8 mouse cellular contexts compared by ENCODE assay signal in genomic region chr6:91285814-91286545, GRCm38 (mm10).
DNase-seq lines count a peak whose midpoint lies in the region; ATAC-seq and TF ChIP-seq lines count a peak whose summit lies in the region.

No protein-coding gene starts in this region.

- TF ChIP-seq CTCF in lung, postnatal 0 days (IDR thresholded peaks at IDR 0.05): no peak

- peak; percentile 9 for DNase-seq in adrenal gland, adult 2 months
- DNase-seq in adrenal gland, postnatal 25 days: no peak
- DNase-seq in lung, postnatal 0 days (ENCODE audit: low spot score): no peak
- no peak for DNase-seq in lung, postnatal 36 days
- no peak for DNase-seq in limb, embryonic 11.5 days (ENCODE audit: low spot score)
- no peak for DNase-seq in thymus, postnatal 36 days
- no peak for DNase-seq in ovary, postnatal 10 days (ENCODE audit: low spot score)

- no peak overlapping the region for H3K27ac ChIP-seq in lung, postnatal 0 days (ENCODE audit: low read length)
- no peak overlapping the region for H3K27ac ChIP-seq in limb, embryonic 11.5 days (replicated peaks; ENCODE audit: low read depth, low read length)
- no peak overlapping the region for H3K27ac ChIP-seq in stomach, embryonic 16.5 days (ENCODE audit: low read length)

- no peak for ATAC-seq in lung, postnatal 0 days
- 0 out of 2 replicates have a peak, but pooled peaks have one; percentile 9 for ATAC-seq in limb, embryonic 11.5 days (ENCODE audit: insufficient number of reproducible peaks, low FRiP score, low TSS enrichment, low read depth)
- no peak; the same call in 1 of the 2 replicates for ATAC-seq in stomach, embryonic 16.5 days (ENCODE audit: insufficient read depth, low FRiP score)

- WGBS in lung, postnatal 0 days: 33% methylated on average over 30 of the region's 30 CpGs
- WGBS in limb, embryonic 11.5 days: 36% methylated on average over 30 of the region's 30 CpGs
- 34% methylated on average over 30 of the region's 30 CpGs for WGBS in stomach, embryonic 16.5 days

- 0 out of 2 replicates have a peak, but pooled peaks cover 2% of the 10 kb centered on the region for H3K4me1 ChIP-seq in lung, postnatal 0 days (ENCODE audit: insufficient read depth, low read depth, low read length)
- peaks cover 6% of the 10 kb centered on the region; the same call in 1 of the 2 replicates for H3K4me1 ChIP-seq in limb, embryonic 11.5 days (ENCODE audit: control insufficient read depth, insufficient read depth, low read length)
- 0 out of 2 replicates have a peak, but pooled peaks cover 3% of the 10 kb centered on the region for H3K4me1 ChIP-seq in stomach, embryonic 16.5 days (ENCODE audit: control insufficient read depth, insufficient read depth, low read length)

- H3K4me2 ChIP-seq in lung, postnatal 0 days (replicated peaks; ENCODE audit: low read depth, low read length): peak overlapping the region; percentile 48
- H3K4me2 ChIP-seq in limb, embryonic 11.5 days (ENCODE audit: low read depth, severe bottlenecking): peak overlapping the region; percentile 43; the same call in 1 of the 2 replicates
- peak overlapping the region; percentile 40 for H3K4me2 ChIP-seq in stomach, embryonic 16.5 days (ENCODE audit: low read depth, low read length)

- H3K36me3 ChIP-seq in lung, postnatal 0 days (ENCODE audit: insufficient read depth, low read length): no peaks in the 10 kb centered on the region
- H3K36me3 ChIP-seq in limb, embryonic 11.5 days (ENCODE audit: control insufficient read depth, insufficient read depth, low read length): no peaks in the 10 kb centered on the region
- no peaks in the 10 kb centered on the region for H3K36me3 ChIP-seq in stomach, embryonic 16.5 days (ENCODE audit: control insufficient read depth, insufficient read depth, low read length)

- peaks cover 26% of the 10 kb centered on the region for H3K27me3 ChIP-seq in lung, postnatal 0 days (replicated peaks; ENCODE audit: insufficient read depth, low read length)
- peaks cover 59% of the 10 kb centered on the region for H3K27me3 ChIP-seq in limb, embryonic 11.5 days (ENCODE audit: control insufficient read depth, insufficient read depth, low read length)
- H3K27me3 ChIP-seq in stomach, embryonic 16.5 days (ENCODE audit: control insufficient read depth, insufficient read depth, low read length): peaks cover 43% of the 10 kb centered on the region

- no peak for TF ChIP-seq EP300 in lung, postnatal 0 days (IDR thresholded peaks at IDR 0.05)

- H3K4me3 ChIP-seq in lung, postnatal 0 days (ENCODE audit: low read depth, low read length): no peak overlapping the region
- no peak overlapping the region; the same call in 1 of the 2 replicates for H3K4me3 ChIP-seq in limb, embryonic 11.5 days (ENCODE audit: low read depth, low read length)
- peak overlapping the region; percentile 27 for H3K4me3 ChIP-seq in stomach, embryonic 16.5 days (replicated peaks; ENCODE audit: low read length)

- H3K9me3 ChIP-seq in lung, postnatal 0 days (ENCODE audit: low read length): no peaks in the 10 kb centered on the region
- no peaks in the 10 kb centered on the region for H3K9me3 ChIP-seq in limb, embryonic 11.5 days (ENCODE audit: control insufficient read depth, low read length)
- H3K9me3 ChIP-seq in stomach, embryonic 16.5 days (replicated peaks; ENCODE audit: control insufficient read depth, low read length): no peaks in the 10 kb centered on the region

- no peak overlapping the region for H3K9ac ChIP-seq in lung, postnatal 0 days (replicated peaks; ENCODE audit: low read depth)
- no peak overlapping the region for H3K9ac ChIP-seq in limb, embryonic 11.5 days (ENCODE audit: low read length)
- no peak overlapping the region for H3K9ac ChIP-seq in stomach, embryonic 16.5 days (ENCODE audit: low read length)
